Mouse (Mus musculus): ENCODE results near the gene Sstr5. TPM values are rescaled to one million over a fixed set of nuclear protein-coding genes. Genes with fewer than 3 reads are reported as not detected.
A peak's percentile ranks its signal among the peaks of the same experiment; 100 is the strongest.

The Sstr5 gene
- polyA plus RNA-seq, 1 experiment from 2014 or later: 0.21 TPM

DNA sequence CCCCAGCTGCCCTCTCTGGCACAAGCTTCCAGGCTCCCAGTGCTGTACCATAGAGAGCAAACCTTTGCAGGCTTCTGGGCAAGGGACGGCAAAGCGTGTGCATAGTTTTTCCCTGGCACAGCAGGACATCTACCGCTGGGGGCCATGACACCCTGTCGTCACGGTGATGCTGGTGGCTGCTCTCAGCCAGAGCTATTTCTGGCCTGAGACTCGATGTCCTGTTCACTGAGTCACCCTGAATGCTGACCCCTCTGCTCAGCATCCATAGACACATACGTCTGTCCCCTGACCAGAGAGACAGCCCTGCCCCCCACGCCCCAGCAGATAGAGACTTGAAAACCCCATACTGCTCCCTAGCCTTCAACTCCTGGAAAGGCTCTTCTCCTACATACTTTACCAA, 16.9 kb downstream of the Sstr5 start:
- Histone ChIP-seq H3K4me2 (ENCODE audit: low read depth, low read length) (no peak overlapping the region), H3K4me3 (ENCODE audit: low read length) (no peak overlapping the region), H3K36me3 (ENCODE audit: control insufficient read depth, insufficient read depth, low read length) (no peaks in the 10 kb centered on the region), H3K9me3 (ENCODE audit: control insufficient read depth, low read length) (no peaks in the 10 kb centered on the region), H3K27ac (ENCODE audit: low read length) (no peak overlapping the region), H3K9ac (ENCODE audit: low read length) (no peak overlapping the region), H3K4me1 (replicated peaks; ENCODE audit: control insufficient read depth, insufficient read depth, low read length) (no peaks in the 10 kb centered on the region; the same call in 1 of the 2 replicates), H3K27me3 (ENCODE audit: control insufficient read depth, insufficient read depth, low read depth, low read length) (no peaks in the 10 kb centered on the region)
- 47% methylated on average over 8 of the region's 8 CpGs for WGBS
- ATAC-seq (ENCODE audit: low read depth): no peak

DNA sequence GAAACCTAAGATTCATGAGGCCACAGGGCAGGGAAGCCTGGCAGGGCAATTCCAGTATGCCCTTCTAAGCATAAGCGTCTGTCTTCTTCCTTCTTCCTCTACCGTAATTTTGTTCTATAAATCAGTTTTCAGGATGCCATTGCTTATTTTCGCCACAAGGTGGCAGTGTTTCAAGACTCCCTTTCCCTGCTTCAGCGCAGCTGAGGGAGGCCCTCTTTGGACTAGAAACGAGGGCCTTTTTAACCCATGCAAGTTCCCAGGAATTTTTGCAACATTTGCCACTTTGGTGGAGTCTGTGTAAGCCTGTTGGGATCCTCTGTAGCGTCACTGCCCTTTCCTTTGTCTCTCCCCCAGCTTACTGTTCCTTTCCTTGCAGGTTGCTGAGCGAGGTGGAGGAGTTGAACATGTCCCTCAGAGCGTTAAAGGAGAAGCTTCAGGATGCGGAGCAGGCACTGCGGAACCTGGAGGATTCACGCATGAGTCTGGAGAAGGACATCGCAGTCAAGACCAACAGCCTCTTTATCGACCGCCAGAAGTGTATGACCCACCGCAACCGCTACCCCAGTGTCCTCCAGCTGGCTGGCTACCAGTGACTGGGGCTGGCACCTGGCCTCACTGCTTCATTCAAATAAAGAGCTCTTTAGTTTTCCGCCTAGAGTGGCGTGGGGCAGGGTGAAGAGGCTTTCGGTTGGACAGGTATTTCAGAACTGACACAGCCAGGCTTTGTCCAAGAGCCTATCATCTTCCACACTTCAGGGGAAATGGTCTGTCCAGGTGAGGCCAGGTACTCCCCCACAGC, 20.9 kb downstream of the Sstr5 start:
- Histone ChIP-seq H3K4me1 (replicated peaks; ENCODE audit: control insufficient read depth, insufficient read depth, low read length) (peaks cover 6% of the 10 kb centered on the region; the same call in 1 of the 2 replicates), H3K27ac (ENCODE audit: low read length) (no peak overlapping the region), H3K4me3 (ENCODE audit: low read length) (no peak overlapping the region), H3K9ac (ENCODE audit: low read length) (no peak overlapping the region), H3K27me3 (ENCODE audit: control insufficient read depth, insufficient read depth, low read depth, low read length) (peaks cover 10% of the 10 kb centered on the region), H3K4me2 (ENCODE audit: low read depth, low read length) (0 out of 2 replicates have a peak overlapping the region, but pooled peaks have one; percentile 9), H3K36me3 (ENCODE audit: control insufficient read depth, insufficient read depth, low read length) (no peaks in the 10 kb centered on the region), H3K9me3 (ENCODE audit: control insufficient read depth, low read length) (no peaks in the 10 kb centered on the region)
- 21% methylated on average over 19 of the region's 19 CpGs for WGBS
- no peak for ATAC-seq (ENCODE audit: low read depth)

DNA sequence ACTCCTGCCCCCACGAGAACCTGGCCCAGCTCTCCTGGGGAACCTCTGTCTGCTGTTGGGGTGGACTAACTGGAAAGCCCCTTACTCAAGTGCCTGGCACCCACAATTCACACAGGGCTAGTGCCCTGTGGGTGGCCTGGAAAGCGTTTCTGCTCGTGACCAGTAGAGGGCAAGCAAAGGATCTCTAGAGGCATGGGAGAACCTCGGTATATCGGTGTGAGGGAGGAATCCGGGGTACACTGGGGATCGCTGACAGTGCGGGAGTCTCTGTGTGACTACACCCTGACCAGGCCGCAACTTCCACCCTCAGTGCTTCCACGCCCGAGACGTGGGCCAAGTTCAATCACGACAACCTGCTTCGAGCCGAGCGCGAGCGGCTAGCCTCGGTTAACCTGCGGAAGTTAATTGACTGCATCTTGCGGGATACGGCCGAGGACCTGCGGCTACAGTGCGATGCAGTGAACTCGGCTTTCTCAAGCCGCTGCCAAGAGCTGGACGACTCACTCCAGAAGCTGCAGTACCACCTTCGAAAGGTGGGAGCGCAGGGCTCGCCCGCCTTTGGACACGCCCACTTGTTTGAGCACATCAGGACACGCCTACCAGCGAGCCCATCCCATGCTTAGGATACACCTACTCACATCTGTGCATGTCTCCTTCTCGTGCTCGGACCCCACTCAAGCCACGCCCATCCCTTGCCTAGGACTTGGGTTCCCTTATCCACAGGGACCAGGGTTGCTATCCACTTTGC, 22.6 kb downstream of the Sstr5 start:
- Histone ChIP-seq H3K4me2 (ENCODE audit: low read depth, low read length) (peak overlapping the region; percentile 73), H3K9me3 (ENCODE audit: control insufficient read depth, low read length) (no peaks in the 10 kb centered on the region), H3K27ac (ENCODE audit: low read length) (no peak overlapping the region), H3K27me3 (ENCODE audit: control insufficient read depth, insufficient read depth, low read depth, low read length) (peaks cover 10% of the 10 kb centered on the region), H3K4me3 (ENCODE audit: low read length) (peak overlapping the region; percentile 43), H3K36me3 (ENCODE audit: control insufficient read depth, insufficient read depth, low read length) (no peaks in the 10 kb centered on the region), H3K9ac (ENCODE audit: low read length) (peak overlapping the region; percentile 54), H3K4me1 (replicated peaks; ENCODE audit: control insufficient read depth, insufficient read depth, low read length) (peaks cover 6% of the 10 kb centered on the region; the same call in 1 of the 2 replicates)
- under 1% methylated on average over 38 of the region's 38 CpGs for whole genome bisulfite sequencing
- ATAC-seq (ENCODE audit: low read depth): peak; percentile 61

DNA sequence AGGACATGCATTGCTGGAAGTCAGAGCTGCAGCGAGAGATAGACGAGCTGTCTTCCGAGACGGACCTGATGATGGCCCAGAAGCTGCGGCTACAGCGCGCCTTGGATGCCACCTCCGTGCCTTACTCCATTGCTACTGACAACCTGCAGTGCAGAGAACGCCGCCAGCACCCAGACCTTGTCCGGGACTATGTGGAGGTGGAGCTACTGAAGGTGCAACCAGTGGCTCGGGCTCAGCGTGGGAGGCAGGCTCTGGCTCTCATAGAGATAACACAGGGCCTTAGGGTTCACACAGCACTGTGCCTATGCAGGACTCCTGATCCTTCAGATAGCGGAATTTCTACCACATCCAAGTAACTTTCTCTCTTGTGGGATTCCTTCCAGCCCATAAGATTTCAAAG, 25.0 kb downstream of the Sstr5 start:
- Histone ChIP-seq H3K9me3 (ENCODE audit: control insufficient read depth, low read length) (no peaks in the 10 kb centered on the region), H3K36me3 (ENCODE audit: control insufficient read depth, insufficient read depth, low read length) (no peaks in the 10 kb centered on the region), H3K27ac (ENCODE audit: low read length) (no peak overlapping the region), H3K4me2 (ENCODE audit: low read depth, low read length) (no peak overlapping the region), H3K27me3 (ENCODE audit: control insufficient read depth, insufficient read depth, low read depth, low read length) (peaks cover 10% of the 10 kb centered on the region), H3K9ac (ENCODE audit: low read length) (no peak overlapping the region), H3K4me1 (replicated peaks; ENCODE audit: control insufficient read depth, insufficient read depth, low read length) (peaks cover 6% of the 10 kb centered on the region; the same call in 1 of the 2 replicates), H3K4me3 (ENCODE audit: low read length) (no peak overlapping the region)
- ATAC-seq (ENCODE audit: low read depth): no peak
- 29% methylated on average over 14 of the region's 14 CpGs for WGBS

DNA sequence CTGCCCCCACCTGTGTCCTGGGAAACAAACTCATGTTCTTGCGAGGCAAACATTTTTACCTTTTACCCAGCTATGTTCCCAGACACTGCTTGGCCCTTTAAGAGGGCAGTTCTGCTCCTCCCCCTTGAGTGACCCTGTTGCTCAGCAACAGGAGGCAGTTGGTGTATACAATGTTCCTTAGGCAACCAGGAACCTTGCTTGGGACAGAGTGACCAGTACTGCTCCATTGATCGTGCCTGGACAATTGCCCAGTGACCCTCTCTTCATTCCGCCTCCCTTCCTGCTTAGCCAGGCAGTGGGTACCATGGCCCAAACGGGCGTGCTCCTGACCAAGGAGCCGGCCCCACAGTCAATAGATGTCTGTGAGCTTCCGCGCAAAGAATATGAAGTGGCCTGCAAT, 25.7 kb downstream of the Sstr5 start:
- ATAC-seq (ENCODE audit: low read depth): 0 out of 2 replicates have a peak, but pooled peaks have one; percentile 32
- H3K9me3 ChIP-seq (ENCODE audit: control insufficient read depth, low read length): no peaks in the 10 kb centered on the region
- peaks cover 10% of the 10 kb centered on the region for H3K27me3 ChIP-seq (ENCODE audit: control insufficient read depth, insufficient read depth, low read depth, low read length)
- H3K27ac ChIP-seq (ENCODE audit: low read length): no peak overlapping the region
- H3K4me1 ChIP-seq (replicated peaks; ENCODE audit: control insufficient read depth, insufficient read depth, low read length): peaks cover 6% of the 10 kb centered on the region; the same call in 1 of the 2 replicates
- no peak overlapping the region for H3K9ac ChIP-seq (ENCODE audit: low read length)
- WGBS: 24% methylated on average over 8 of the region's 8 CpGs
- H3K36me3 ChIP-seq (ENCODE audit: control insufficient read depth, insufficient read depth, low read length): no peaks in the 10 kb centered on the region
- H3K4me2 ChIP-seq (ENCODE audit: low read depth, low read length): no peak overlapping the region
- H3K4me3 ChIP-seq (ENCODE audit: low read length): no peak overlapping the region

DNA sequence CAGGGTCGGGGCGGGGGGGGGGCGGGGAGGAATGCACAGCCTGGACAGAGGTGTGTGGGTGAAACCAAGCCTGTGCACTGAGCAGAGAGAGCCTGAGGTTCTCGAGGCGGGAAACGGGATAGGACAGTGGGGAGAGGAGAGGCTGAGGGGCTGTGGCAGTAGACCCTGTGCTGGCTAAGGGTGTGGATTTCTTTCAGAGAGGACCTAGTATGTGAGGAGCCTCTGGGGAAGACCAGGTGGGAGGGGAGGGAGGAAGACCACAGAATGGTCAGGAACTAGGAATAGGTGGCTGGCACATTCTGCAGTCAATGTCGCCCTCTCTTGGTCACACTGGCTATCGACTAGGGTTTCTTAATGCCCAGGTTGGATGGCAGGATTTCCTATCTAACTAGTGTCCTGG, 27.3 kb downstream of the Sstr5 start:
- Histone ChIP-seq H3K4me3 (ENCODE audit: low read length) (no peak overlapping the region), H3K9me3 (ENCODE audit: control insufficient read depth, low read length) (no peaks in the 10 kb centered on the region), H3K27me3 (ENCODE audit: control insufficient read depth, insufficient read depth, low read depth, low read length) (peaks cover 10% of the 10 kb centered on the region), H3K36me3 (ENCODE audit: control insufficient read depth, insufficient read depth, low read length) (no peaks in the 10 kb centered on the region), H3K27ac (ENCODE audit: low read length) (no peak overlapping the region), H3K4me1 (replicated peaks; ENCODE audit: control insufficient read depth, insufficient read depth, low read length) (peaks cover 6% of the 10 kb centered on the region; the same call in 1 of the 2 replicates), H3K9ac (ENCODE audit: low read length) (no peak overlapping the region), H3K4me2 (ENCODE audit: low read depth, low read length) (no peak overlapping the region)
- 23% methylated on average over 8 of the region's 8 CpGs for WGBS
- peak; percentile 10; the same call in 1 of the 2 replicates for ATAC-seq (ENCODE audit: low read depth)

DNA sequence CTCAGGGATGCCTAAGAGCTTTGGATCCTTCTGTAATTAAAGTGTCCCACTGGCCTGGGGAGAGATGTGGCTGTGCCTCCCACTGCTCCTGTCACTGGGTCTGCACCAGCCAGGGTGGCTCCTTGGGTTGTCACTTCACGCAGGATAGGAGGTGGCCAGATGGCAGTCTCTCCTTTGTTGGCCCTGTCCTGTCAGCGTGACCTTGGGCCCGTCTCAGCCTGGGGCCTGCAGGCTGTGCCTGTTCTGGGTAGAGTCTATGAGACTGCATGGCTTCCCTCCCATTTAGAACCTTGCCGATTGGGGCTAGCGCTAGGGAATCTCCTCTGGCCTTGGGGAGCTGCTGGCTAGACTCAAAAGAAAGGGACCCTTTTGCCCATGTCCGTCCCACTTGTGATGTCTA, 28.8 kb downstream of the Sstr5 start:
- WGBS: 69% methylated on average over 6 of the region's 6 CpGs
- Histone ChIP-seq H3K27ac (ENCODE audit: low read length) (no peak overlapping the region), H3K9ac (ENCODE audit: low read length) (no peak overlapping the region), H3K36me3 (ENCODE audit: control insufficient read depth, insufficient read depth, low read length) (no peaks in the 10 kb centered on the region), H3K4me3 (ENCODE audit: low read length) (no peak overlapping the region), H3K27me3 (ENCODE audit: control insufficient read depth, insufficient read depth, low read depth, low read length) (peaks cover 6% of the 10 kb centered on the region; the same call in 1 of the 2 replicates), H3K9me3 (ENCODE audit: control insufficient read depth, low read length) (no peaks in the 10 kb centered on the region), H3K4me2 (ENCODE audit: low read depth, low read length) (no peak overlapping the region), H3K4me1 (replicated peaks; ENCODE audit: control insufficient read depth, insufficient read depth, low read length) (no peaks in the 10 kb centered on the region)
- ATAC-seq (ENCODE audit: low read depth): no peak

DNA sequence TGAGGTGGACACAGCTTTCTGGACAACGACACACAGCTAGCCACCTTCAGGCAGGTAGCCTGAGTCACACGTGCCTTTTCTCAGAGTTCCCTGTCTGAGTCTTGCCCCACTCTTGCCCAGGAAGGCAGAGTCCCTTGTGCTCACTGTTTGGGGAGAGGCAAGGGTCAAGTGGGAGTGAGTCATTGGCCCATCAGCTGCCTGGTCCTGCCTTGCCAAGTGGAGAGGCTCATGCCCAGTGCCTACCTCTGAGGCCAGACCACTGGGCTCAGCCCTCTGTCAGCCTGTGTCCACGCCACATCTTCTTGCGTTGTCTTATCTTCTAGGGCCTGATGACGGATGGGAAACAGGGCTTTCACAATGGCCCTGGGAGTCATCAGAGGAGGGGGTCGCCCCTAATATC, 29.3 kb downstream of the Sstr5 start:
- WGBS: 30% methylated on average over 6 of the region's 6 CpGs
- Histone ChIP-seq H3K27me3 (ENCODE audit: control insufficient read depth, insufficient read depth, low read depth, low read length) (peaks cover 3% of the 10 kb centered on the region; the same call in 1 of the 2 replicates), H3K9ac (ENCODE audit: low read length) (no peak overlapping the region), H3K4me1 (replicated peaks; ENCODE audit: control insufficient read depth, insufficient read depth, low read length) (no peaks in the 10 kb centered on the region; the same call in 1 of the 2 replicates), H3K27ac (ENCODE audit: low read length) (no peak overlapping the region), H3K4me3 (ENCODE audit: low read length) (no peak overlapping the region), H3K9me3 (ENCODE audit: control insufficient read depth, low read length) (no peaks in the 10 kb centered on the region), H3K4me2 (ENCODE audit: low read depth, low read length) (no peak overlapping the region), H3K36me3 (ENCODE audit: control insufficient read depth, insufficient read depth, low read length) (no peaks in the 10 kb centered on the region)
- no peak for ATAC-seq (ENCODE audit: low read depth)

DNA sequence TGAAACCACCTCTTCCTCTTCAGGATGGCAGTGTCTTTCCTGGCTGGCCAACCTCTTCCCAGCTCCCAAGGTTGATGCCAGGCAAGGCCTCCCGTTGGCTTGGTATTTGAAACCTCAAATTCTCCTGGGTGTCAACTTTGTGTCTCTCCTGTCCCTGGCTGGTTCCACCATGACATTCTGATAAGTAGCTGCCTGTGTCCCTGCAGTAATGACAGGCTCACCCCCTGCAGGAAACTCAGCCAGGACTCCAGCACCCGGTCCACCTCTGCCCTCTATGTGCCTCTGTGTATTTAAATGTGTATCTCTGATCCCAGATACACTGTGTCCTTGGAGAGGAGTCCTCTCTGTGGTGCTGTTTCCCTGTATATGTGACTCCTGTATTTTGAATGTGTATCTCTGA, 30.8 kb downstream of the Sstr5 start:
- no peaks in the 10 kb centered on the region for H3K27me3 ChIP-seq (ENCODE audit: control insufficient read depth, insufficient read depth, low read depth, low read length)
- no peak for ATAC-seq (ENCODE audit: low read depth)
- H3K36me3 ChIP-seq (ENCODE audit: control insufficient read depth, insufficient read depth, low read length): no peaks in the 10 kb centered on the region
- no peak overlapping the region for H3K4me3 ChIP-seq (ENCODE audit: low read length)
- no peak overlapping the region for H3K9ac ChIP-seq (ENCODE audit: low read length)
- H3K9me3 ChIP-seq (ENCODE audit: control insufficient read depth, low read length): no peaks in the 10 kb centered on the region
- H3K4me1 ChIP-seq (replicated peaks; ENCODE audit: control insufficient read depth, insufficient read depth, low read length): no peaks in the 10 kb centered on the region; the same call in 1 of the 2 replicates
- 74% methylated on average over 2 of the region's 2 CpGs for WGBS
- no peak overlapping the region for H3K27ac ChIP-seq (ENCODE audit: low read length)
- no peak overlapping the region for H3K4me2 ChIP-seq (ENCODE audit: low read depth, low read length)
